Mouse (Mus musculus) G1E-ER4 (cell line): Measurements from ENCODE around the gene Zfp335. TPM values are rescaled to one million over a fixed set of nuclear protein-coding genes. Genes with fewer than 3 reads are reported as not detected.

Experiments used
- GATA1 ChIP-seq: IDR thresholded peaks from one replicate; pipeline ENCODE4 v1.8.0; 2012; ENCODE audit warnings: low read length, inconsistent platforms
- polyA plus RNA-seq: library from polyadenylated mRNA; stranded (reverse); fragments of >175 nt; gene quantifications from 2 replicates; pipeline ENCODE4 v1.2.3, GENCODE M21; 2012

The Zfp335 gene
- polyA plus RNA-seq, 1 experiment: 59.2 TPM

DNA sequence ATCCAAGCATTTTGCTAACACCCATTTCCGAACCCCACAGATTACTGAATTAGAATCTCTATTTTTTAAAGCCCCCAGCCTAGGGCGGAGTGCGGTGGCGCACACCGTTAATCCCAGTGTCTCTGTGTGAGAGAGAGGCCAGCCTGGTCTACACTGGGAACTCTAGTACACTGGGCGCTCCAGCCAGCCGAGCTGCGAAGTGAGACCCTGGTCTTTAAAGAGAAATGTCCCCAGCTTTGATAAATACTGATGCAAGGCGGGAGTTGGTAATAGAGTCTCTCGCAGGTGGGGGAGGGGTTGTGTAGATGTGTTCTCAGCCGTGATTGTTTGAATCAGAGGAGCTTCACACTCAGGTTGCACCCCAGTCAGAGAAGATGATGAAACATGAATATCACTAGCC, 27.5 kb upstream of the Zfp335 start:
- no peak for TF ChIP-seq GATA1

GRCm38 (mm10) chr2:164938146-164939091, 26.9 kb upstream of the Zfp335 start:
- no peak for TF ChIP-seq GATA1

- TF ChIP-seq GATA1: no peak
Observed at GRCm38 (mm10) chr2:164935991-164936390, 24.4 kb upstream of the Zfp335 start.

DNA sequence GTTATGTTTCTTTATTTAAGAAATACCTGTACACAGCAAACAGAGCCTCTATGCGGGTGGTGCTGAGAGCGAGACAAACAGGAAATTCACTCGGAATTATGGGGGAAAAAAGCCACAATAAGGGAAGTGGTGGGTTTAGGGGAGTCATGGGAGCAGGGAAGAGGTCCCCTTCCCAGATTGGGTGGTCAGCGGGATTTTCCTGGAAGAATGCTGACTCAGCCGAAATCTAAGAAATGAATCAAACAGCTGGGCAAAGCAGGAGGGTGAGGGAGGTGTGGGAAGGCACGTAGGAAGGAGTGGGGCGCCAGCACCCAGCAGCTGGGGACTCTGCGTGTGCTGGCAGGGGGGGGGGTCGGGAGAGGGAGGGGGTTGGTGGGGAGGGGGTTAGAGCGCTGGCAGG, 22.0 kb upstream of the Zfp335 start:
- TF ChIP-seq GATA1: no peak

DNA sequence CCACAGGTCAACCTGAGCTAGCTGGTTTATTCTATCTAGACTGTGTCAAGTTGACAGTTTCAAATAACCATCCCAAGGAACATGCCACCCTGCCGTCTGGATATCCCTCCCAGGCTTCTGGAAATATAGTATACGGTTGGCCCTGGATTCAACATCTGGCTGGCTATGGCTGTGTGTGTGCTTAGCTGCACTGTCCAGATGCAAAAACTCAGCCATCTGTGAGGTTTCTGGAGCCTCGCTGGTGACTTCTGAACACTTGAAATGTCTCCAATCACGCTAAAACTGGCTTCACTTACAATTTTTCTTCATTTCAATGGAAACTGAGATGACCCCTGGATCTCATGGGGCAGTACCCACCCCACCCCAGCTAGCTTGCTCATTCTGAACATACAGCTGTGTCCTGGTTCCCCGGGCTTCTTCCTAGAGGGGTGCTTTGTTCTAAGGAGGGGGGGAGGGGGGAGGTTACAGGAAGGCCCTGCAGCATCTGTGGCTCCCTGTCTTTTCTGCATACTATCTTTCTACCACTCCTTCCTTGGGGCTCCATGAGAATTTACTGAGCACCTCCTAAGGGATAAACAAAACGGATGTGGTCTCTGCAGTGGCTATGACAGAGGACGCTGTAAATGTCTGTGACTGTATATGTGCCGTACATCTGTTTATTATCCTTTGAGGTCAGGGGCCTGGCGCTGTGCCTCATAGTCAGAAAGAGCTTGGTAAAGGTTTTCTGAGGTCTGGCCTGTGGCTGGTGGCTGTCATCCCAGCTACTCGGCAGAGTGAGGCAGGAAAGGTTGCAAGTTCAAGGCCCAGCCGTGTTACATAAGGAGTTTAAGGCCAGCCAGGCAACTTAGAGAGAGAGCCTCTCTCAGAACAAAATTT, 19.4 kb upstream of the Zfp335 start:
- TF ChIP-seq GATA1: no peak

GRCm38 (mm10) chr2:164924100-164924857, 12.7 kb upstream of the Zfp335 start:
- TF ChIP-seq GATA1: no peak

DNA sequence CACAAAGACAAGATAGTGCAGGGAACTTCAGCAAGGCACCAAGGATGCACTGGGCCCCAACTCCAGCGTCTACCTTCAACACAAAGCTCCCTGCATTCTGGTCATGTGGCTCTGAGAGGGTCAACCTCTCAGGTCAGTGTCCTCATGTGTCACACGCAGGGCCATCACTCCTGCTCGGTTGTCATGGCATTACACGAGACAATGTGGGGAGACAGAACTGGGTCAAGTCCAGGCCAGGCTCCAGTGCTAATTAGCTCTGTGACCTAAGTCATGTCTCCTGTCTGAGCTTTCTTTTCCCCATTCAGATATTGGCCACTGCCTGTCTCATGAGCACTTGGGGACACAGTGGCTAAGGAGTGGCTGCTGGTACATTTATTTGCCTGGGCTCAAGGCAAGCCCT, 11.7 kb upstream of the Zfp335 start:
- TF ChIP-seq GATA1: no peak

DNA sequence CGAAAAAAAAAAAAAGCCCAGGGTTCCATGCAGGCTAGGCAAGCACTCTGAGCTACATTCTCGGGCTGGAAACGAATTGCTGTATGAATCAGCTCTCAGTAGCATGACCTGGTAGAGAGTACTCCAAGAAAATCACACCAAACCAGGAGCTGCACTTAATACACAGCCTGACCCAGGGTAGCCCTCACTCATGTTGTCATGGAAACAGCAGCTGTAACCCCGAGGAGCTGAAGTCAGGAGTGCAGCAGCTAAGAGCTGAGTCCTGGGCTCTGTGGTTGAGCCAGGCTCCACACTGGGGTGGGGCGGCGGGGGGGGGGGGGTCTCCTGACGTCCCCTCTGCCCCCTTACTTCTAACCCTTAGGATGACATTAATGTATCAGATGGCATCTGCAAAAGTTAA, 10.4 kb upstream of the Zfp335 start:
- TF ChIP-seq GATA1: no peak

DNA sequence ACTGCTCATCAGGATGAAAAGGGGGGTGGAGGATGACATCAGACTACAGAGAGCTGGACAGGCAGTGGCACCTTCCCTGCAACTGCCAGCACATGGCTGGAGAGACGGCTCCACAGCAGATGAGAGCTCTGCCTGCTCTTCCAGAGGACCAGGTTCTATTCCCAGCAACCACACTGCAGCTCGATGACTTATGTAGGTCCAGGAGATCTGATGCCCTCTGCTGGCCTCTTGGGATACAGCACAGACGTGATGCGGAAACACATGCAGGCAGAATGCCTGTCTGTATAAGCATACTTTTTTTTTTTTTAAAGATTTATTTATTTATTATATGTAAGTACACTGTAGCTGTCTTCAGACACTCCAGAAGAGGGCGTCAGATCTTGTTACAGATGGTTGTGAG, 6.8 kb upstream of the Zfp335 start:
- TF ChIP-seq GATA1: no peak

DNA sequence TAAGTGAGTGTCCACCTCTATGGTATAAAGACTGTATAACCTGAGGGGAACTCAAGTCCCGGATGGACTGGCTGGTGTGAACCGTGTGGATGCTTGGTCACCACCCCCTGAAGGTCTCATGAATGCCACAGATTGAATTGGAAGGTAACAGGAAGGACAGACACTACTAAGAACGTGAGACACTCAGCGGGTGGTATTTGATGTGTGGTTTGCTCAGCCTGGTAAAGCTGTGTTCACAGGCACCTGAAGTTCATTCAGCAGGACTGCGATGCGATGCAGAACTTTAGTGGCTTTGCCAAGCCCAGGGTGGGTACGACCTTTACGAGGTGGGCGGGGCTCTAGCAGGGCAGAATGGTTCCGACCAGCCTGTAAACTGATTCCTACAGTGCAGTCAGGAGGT, 5.8 kb upstream of the Zfp335 start:
- TF ChIP-seq GATA1: no peak

- TF ChIP-seq GATA1: no peak
Observed at GRCm38 (mm10) chr2:164916820-164917219, 5.3 kb upstream of the Zfp335 start.

- TF ChIP-seq GATA1: no peak
Observed at GRCm38 (mm10) chr2:164913428-164913786, 1.9 kb upstream of the Zfp335 start.

DNA sequence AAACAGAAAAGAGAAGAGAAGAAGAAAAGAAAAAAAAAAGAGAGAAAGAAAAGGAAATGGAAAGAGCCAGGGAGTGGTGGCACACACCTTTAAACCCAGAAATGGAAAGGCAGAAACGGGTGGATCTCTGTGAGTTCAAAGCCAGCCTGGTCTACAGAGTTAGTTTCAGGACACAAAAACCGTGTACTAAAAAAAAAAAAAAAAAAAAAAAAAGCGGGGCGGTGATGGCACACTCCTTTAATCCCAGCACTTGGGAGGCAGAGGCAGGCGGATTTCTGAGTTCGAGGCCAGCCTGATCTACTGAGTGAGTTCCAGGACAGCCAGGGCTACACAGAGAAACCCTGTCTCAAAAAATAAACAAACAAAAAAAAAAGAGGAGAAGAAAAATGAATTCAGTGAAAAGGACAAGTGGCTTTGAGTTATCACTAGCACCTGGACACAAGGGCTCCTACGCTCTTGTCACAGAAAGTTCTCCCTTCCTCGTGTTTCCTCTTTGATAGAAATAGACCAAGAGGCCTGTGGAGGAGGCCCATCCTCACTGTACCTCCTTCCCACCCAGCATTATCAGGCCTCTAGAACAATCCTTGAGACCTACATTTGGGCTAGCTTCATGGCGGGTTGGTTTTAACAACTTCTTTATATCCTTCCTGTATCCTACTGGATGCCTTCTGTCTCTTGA, 1.3 kb upstream of the Zfp335 start:
- TF ChIP-seq GATA1: no peak

DNA sequence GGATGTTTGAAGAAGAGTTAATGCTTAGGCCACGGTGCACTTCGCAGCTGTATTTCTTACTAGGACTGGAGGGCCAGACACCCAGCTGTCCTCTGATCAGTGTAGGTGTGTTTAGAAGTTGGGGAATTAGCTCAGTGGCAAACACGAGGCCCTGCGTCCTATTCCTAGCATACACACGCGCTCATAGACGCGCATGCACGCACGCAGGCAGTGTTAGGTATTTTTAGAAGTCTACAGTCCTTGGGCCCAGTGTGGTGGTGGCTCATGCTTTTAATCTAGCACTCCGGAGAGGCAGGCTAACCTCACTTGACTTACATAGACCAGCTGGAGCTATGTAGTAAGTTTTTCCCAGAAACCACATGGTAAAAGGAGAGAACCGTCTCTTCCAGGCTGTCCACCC, 594 bp upstream of the Zfp335 start:
- no peak for TF ChIP-seq GATA1
